Mouse (Mus musculus) olfactory bulb, adult 2 months (tissue): ENCODE data around the gene Tpst2. TPM values are rescaled to one million over a fixed set of nuclear protein-coding genes. Genes with fewer than 3 reads are reported as not detected.

Source experiments
- H3K27ac ChIP-seq: fragments of 200-500 bp; 2 replicates; pipeline ENCODE4 v1.5.1; 2012; ENCODE audit warnings: low read depth, low read length; ENCODE audit not compliant: insufficient read depth
- H3K4me1 ChIP-seq: fragments of 200-500 bp; 2 replicates; pipeline ENCODE4 v1.6.1; 2012; ENCODE audit warnings: low read length; ENCODE audit not compliant: control insufficient read depth, insufficient read depth
- H3K4me3 ChIP-seq: fragments of 200-500 bp; 2 replicates; pipeline ENCODE4 v1.5.1; 2012; ENCODE audit warnings: mild to moderate bottlenecking, low read depth, low read length, moderate library complexity; ENCODE audit not compliant: insufficient read depth
- CTCF ChIP-seq: fragments of 200-500 bp; IDR thresholded peaks from 2 replicates; pipeline ENCODE4 v1.5.1; 2012; ENCODE audit warnings: low read depth, mild to moderate bottlenecking, low read length, moderate library complexity; ENCODE audit not compliant: insufficient read depth
- POLR2A ChIP-seq: fragments of 200-500 bp; IDR thresholded peaks from 2 replicates; pipeline ENCODE4 v1.6.1; 2012; ENCODE audit warnings: mild to moderate bottlenecking, low read depth, low read length, moderate library complexity; ENCODE audit not compliant: insufficient read depth
- WGBS: fragments of 180-500 bp; shearing (Covaris S2); methylation state at CpG from one replicate; pipeline ENCODE4 v1.1.7; 2018; 5-methylcytosine and 5-hydroxymethylcytosine counted together
- polyA plus RNA-seq: library from polyadenylated mRNA; stranded (reverse); fragments of >200 nt; gene quantifications from 2 replicates; pipeline ENCODE4 v1.2.4, GENCODE M21; 2012; ENCODE audit warnings: low replicate concordance; ENCODE audit not compliant: missing spikeins, insufficient read depth, insufficient read length

Tpst2 gene
- polyA plus RNA-seq, 1 experiment: not detected

GRCm38 (mm10) chr5:112293800-112294199 lies 17.3 kb downstream of the Tpst2 start:
- Histone ChIP-seq H3K4me1 (peaks cover 61% of the 10 kb centered on the region), H3K27ac (no peak overlapping the region), H3K4me3 (no peak overlapping the region)
- TF ChIP-seq CTCF (no peak), POLR2A (no peak)
- WGBS: 90% methylated on average over 2 of the region's 2 CpGs

- 75% methylated on average over 4 of the region's 4 CpGs for WGBS
- H3K4me1 ChIP-seq: peaks cover 67% of the 10 kb centered on the region
- H3K4me3 ChIP-seq: no peak overlapping the region
- no peak overlapping the region for H3K27ac ChIP-seq
- TF ChIP-seq CTCF: no peak
- no peak for TF ChIP-seq POLR2A
These were observed 18.2 kb downstream of the Tpst2 start for GRCm38 (mm10) chr5:112294696-112295095.

- H3K4me3 ChIP-seq: no peak overlapping the region
- TF ChIP-seq CTCF (no peak), POLR2A (no peak)
- peaks cover 71% of the 10 kb centered on the region for H3K4me1 ChIP-seq
- WGBS: 47% methylated on average over 8 of the region's 8 CpGs
- no peak overlapping the region for H3K27ac ChIP-seq
These were observed 18.7 kb downstream of the Tpst2 start for GRCm38 (mm10) chr5:112295162-112295561.

- WGBS: 76% methylated on average over 8 of the region's 8 CpGs
- H3K4me3 ChIP-seq: no peak overlapping the region
- peaks cover 75% of the 10 kb centered on the region for H3K4me1 ChIP-seq
- no peak for TF ChIP-seq POLR2A
- TF ChIP-seq CTCF: no peak
- H3K27ac ChIP-seq: no peak overlapping the region
These were observed 19.1 kb downstream of the Tpst2 start for GRCm38 (mm10) chr5:112295564-112295963.

GRCm38 (mm10) chr5:112296404-112297181 lies 20.1 kb downstream of the Tpst2 start:
- Histone ChIP-seq H3K27ac (no peak overlapping the region), H3K4me1 (peaks cover 70% of the 10 kb centered on the region), H3K4me3 (no peak overlapping the region)
- TF ChIP-seq CTCF (no peak), POLR2A (no peak)
- 73% methylated on average over 6 of the region's 6 CpGs for WGBS

- WGBS: 49% methylated on average over 2 of the region's 2 CpGs
- H3K4me3 ChIP-seq: no peak overlapping the region
- no peak for TF ChIP-seq POLR2A
- TF ChIP-seq CTCF: no peak
- H3K4me1 ChIP-seq: peaks cover 63% of the 10 kb centered on the region
- H3K27ac ChIP-seq: no peak overlapping the region
These were observed 20.8 kb downstream of the Tpst2 start for GRCm38 (mm10) chr5:112297257-112297656.

GRCm38 (mm10) chr5:112298226-112298988 lies 21.9 kb downstream of the Tpst2 start:
- Histone ChIP-seq H3K4me1 (peaks cover 51% of the 10 kb centered on the region), H3K27ac (no peak overlapping the region), H3K4me3 (no peak overlapping the region)
- TF ChIP-seq POLR2A (no peak), CTCF (no peak)
- 86% methylated on average over 12 of the region's 12 CpGs for WGBS

- peaks cover 49% of the 10 kb centered on the region for H3K4me1 ChIP-seq
- no peak overlapping the region for H3K4me3 ChIP-seq
- TF ChIP-seq POLR2A (no peak), CTCF (no peak)
- H3K27ac ChIP-seq: no peak overlapping the region
- 87% methylated on average over 4 of the region's 4 CpGs for WGBS
These were observed 22.9 kb downstream of the Tpst2 start for GRCm38 (mm10) chr5:112299399-112299798.

- Histone ChIP-seq H3K27ac (no peak overlapping the region), H3K4me1 (peaks cover 42% of the 10 kb centered on the region), H3K4me3 (no peak overlapping the region)
- 89% methylated on average over 2 of the region's 2 CpGs for WGBS
- TF ChIP-seq CTCF (no peak), POLR2A (no peak)
These were observed 23.6 kb downstream of the Tpst2 start for GRCm38 (mm10) chr5:112300112-112300511.

- H3K27ac ChIP-seq: no peak overlapping the region
- 89% methylated on average over 6 of the region's 6 CpGs for WGBS
- TF ChIP-seq POLR2A: no peak
- TF ChIP-seq CTCF: no peak
These were observed 24.3 kb downstream of the Tpst2 start for GRCm38 (mm10) chr5:112300721-112301308.

More at GRCm38 (mm10) chr5:112300721-112301308, 24.3 kb downstream of the Tpst2 start:
- peaks cover 35% of the 10 kb centered on the region for H3K4me1 ChIP-seq
- H3K4me3 ChIP-seq: no peak overlapping the region
